ENCODE assay signal across 7 mouse cellular contexts in genomic region chr7:84604501-84604900, GRCm38 (mm10). TPM values are rescaled to one million over a fixed set of nuclear protein-coding genes. Genes with fewer than 3 reads are reported as not detected.
DNase-seq lines count a peak whose midpoint lies in the region; ATAC-seq lines count a peak whose summit lies in the region.

No protein-coding gene starts in this region.

- H3K27me3 ChIP-seq in limb, embryonic 11.5 days (ENCODE audit: control insufficient read depth, insufficient read depth, low read length): no peaks in the 10 kb centered on the region
- H3K27me3 ChIP-seq in limb, embryonic 10.5 days (ENCODE audit: low read depth, poor library complexity, severe bottlenecking): no peaks in the 10 kb centered on the region
- H3K27me3 ChIP-seq in heart, embryonic 10.5 days (ENCODE audit: insufficient read depth, poor library complexity, severe bottlenecking): 0 out of 2 replicates have a peak, but pooled peaks cover 5% of the 10 kb centered on the region

- no peaks in the 10 kb centered on the region for H3K4me1 ChIP-seq in limb, embryonic 11.5 days (ENCODE audit: control insufficient read depth, insufficient read depth, low read length)
- H3K4me1 ChIP-seq in limb, embryonic 10.5 days: peaks cover 18% of the 10 kb centered on the region
- H3K4me1 ChIP-seq in heart, embryonic 10.5 days: peaks cover 8% of the 10 kb centered on the region

- H3K4me2 ChIP-seq in limb, embryonic 11.5 days (ENCODE audit: low read depth, severe bottlenecking): no peak overlapping the region

- ATAC-seq in limb, embryonic 11.5 days (ENCODE audit: insufficient number of reproducible peaks, low FRiP score, low TSS enrichment, low read depth): no peak
- ATAC-seq in erythroid progenitor cell, adult 5-6 weeks (replicated peaks; ENCODE audit: low FRiP score, poor library complexity, severe bottlenecking): no peak

- 69% methylated on average over 3 of the region's 3 CpGs for WGBS in limb, embryonic 11.5 days
- 70% methylated on average over 3 of the region's 3 CpGs for WGBS in limb, embryonic 10.5 days
- WGBS in heart, embryonic 10.5 days: 81% methylated on average over 3 of the region's 3 CpGs

- no peaks in the 10 kb centered on the region for H3K36me3 ChIP-seq in limb, embryonic 11.5 days (ENCODE audit: control insufficient read depth, insufficient read depth, low read length)
- no peaks in the 10 kb centered on the region for H3K36me3 ChIP-seq in limb, embryonic 10.5 days
- no peaks in the 10 kb centered on the region for H3K36me3 ChIP-seq in heart, embryonic 10.5 days

- DNase-seq in limb, embryonic 11.5 days (ENCODE audit: low spot score): peak; percentile 18
- DNase-seq in limb, embryonic 10.5 days (ENCODE audit: low spot score): no peak
- DNase-seq in heart, embryonic 10.5 days (ENCODE audit: low spot score): peak; percentile 27
- DNase-seq in kidney, postnatal 14 days: peak; percentile 81
- DNase-seq in naive thymus-derived CD4-positive, alpha-beta T cell, adult 2 months (ENCODE audit: low read depth): peak; percentile 19
- DNase-seq in cerebellum, postnatal 14 days: no peak

- H3K27ac ChIP-seq in limb, embryonic 11.5 days (replicated peaks; ENCODE audit: low read depth, low read length): no peak overlapping the region
- no peak overlapping the region for H3K27ac ChIP-seq in limb, embryonic 10.5 days
- H3K27ac ChIP-seq in heart, embryonic 10.5 days: no peak overlapping the region

- no peak overlapping the region for H3K9ac ChIP-seq in limb, embryonic 11.5 days (ENCODE audit: low read length)

- H3K9me3 ChIP-seq in limb, embryonic 11.5 days (ENCODE audit: control insufficient read depth, low read length): no peaks in the 10 kb centered on the region
- no peaks in the 10 kb centered on the region for H3K9me3 ChIP-seq in limb, embryonic 10.5 days (replicated peaks)
- H3K9me3 ChIP-seq in heart, embryonic 10.5 days: no peaks in the 10 kb centered on the region

- no peak overlapping the region for H3K4me3 ChIP-seq in limb, embryonic 11.5 days (ENCODE audit: low read depth, low read length)
- H3K4me3 ChIP-seq in limb, embryonic 10.5 days: no peak overlapping the region
- H3K4me3 ChIP-seq in heart, embryonic 10.5 days: peak overlapping the region; percentile 80; the same call in 1 of the 2 replicates

RNA-seq across cellular contexts. Expression of gene Fah, which starts 2.0 kb away (rescaled TPM):
- polyA plus RNA-seq in limb, embryonic 11.5 days (2014; fragmentation: Nextera tagmentation; extraction: Ambion mirVana): 1.2 and 1.9 TPM in 2 replicates
- 1.4 and 2.9 TPM in 2 replicates for polyA plus RNA-seq in limb, embryonic 10.5 days (2016; fragmentation: Nextera tagmentation; extraction: Ambion mirVana)
- 9.9 and 14.7 TPM in 2 replicates for polyA plus RNA-seq in heart, embryonic 10.5 days (2016; fragmentation: Nextera tagmentation; extraction: Ambion mirVana)
- total RNA-seq in erythroid progenitor cell, adult 5-6 weeks (2015; ENCODE audit: low replicate concordance): 1.7 TPM in 1 of 2 replicates, not detected in the other
- total RNA-seq in erythroid progenitor cell, adult 5-6 weeks (2017; ENCODE audit: low replicate concordance): 0.13 TPM in 1 of 2 replicates, not detected in the other

Comparison
In these comparisons a context has a peak if more than half of its experiments do, and no peak if none do; other contexts are left out.
1. DNase-seq: peak in limb, embryonic 11.5 days (single experiment), heart, embryonic 10.5 days (single experiment), kidney, postnatal 14 days (single experiment) and naive thymus-derived CD4-positive, alpha-beta T cell, adult 2 months (single experiment); none in limb, embryonic 10.5 days (single experiment) and cerebellum, postnatal 14 days (0 of 2).